Mouse (Mus musculus): ENCODE measurements around the gene Gm9903.

DNA sequence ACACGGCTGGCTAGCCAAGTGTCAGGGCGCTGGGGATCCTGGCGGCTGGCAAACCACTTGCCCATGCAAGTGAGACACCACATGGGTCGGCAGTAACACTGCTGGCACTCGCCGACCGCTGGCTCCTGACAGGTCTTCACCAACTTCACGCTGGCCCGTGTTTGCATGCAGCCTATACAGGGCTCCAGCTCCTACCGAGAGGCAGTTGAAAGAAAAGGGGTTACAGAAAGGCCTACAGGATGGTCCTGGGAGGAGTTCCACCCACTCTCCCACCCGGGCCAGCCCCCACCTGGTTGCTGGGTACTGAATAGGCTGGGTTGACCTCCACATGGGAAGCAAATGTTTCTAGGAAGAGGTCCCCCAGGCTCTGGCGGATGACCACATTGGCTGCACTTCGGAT is 24.7 kb downstream of the Gm9903 start:
- no peak for TF ChIP-seq POLR2A (IDR thresholded peaks at IDR 0.05; ENCODE audit: insufficient read depth, low read length)
- TF ChIP-seq CTCF (IDR thresholded peaks at IDR 0.05; ENCODE audit: low read depth, low read length): no peak
- no peak for TF ChIP-seq EP300 (IDR thresholded peaks at IDR 0.05; ENCODE audit: insufficient read depth, low read depth, low read length)

All from ES-Bruce4 (cell line).